Mouse (Mus musculus) brain, embryonic 14.5 days (tissue): Measurements from ENCODE around the gene Chic1.

ENCODE experiments used
- CTCF ChIP-seq: fragments of 200-500 bp; IDR thresholded peaks from 2 replicates; pipeline ENCODE4 v1.5.1; 2012; ENCODE audit warnings: inconsistent platforms, mild to moderate bottlenecking, moderate library complexity, borderline replicate concordance; ENCODE audit not compliant: insufficient read depth, insufficient read length; ENCODE audit errors: extremely low read depth
- POLR2A ChIP-seq: fragments of 200-500 bp; IDR thresholded peaks from 2 replicates; pipeline ENCODE4 v1.6.1; 2012; ENCODE audit warnings: mild to moderate bottlenecking, inconsistent platforms, borderline replicate concordance; ENCODE audit not compliant: poor library complexity, insufficient read depth, insufficient read length, severe bottlenecking; ENCODE audit errors: extremely low read depth

DNA sequence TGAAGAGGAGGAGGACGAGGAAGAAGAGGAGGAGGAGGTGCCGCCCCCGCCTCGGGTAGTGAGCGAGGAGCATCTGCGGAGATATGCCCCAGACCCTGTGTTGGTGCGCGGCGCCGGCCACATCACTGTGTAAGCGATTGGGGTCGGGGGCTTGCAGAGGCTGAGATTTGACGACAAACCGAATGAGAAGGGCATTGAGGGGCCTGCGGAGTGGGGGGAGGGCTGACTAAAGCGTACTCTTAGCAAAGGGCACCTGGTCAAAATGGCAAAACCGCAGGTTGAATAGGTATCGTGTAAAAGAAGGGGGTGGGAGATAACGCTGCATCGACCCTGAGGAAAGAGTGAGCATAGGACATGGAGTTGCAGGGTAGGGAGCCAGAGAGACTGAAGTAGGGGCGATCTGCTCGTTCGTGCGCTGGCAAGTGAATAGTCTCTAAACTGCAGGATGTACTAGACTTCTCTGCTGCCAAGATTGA is 523 bp downstream of the Chic1 start:
- no peak for TF ChIP-seq CTCF
- TF ChIP-seq POLR2A, result no peak
